In the genomic region with DNA sequence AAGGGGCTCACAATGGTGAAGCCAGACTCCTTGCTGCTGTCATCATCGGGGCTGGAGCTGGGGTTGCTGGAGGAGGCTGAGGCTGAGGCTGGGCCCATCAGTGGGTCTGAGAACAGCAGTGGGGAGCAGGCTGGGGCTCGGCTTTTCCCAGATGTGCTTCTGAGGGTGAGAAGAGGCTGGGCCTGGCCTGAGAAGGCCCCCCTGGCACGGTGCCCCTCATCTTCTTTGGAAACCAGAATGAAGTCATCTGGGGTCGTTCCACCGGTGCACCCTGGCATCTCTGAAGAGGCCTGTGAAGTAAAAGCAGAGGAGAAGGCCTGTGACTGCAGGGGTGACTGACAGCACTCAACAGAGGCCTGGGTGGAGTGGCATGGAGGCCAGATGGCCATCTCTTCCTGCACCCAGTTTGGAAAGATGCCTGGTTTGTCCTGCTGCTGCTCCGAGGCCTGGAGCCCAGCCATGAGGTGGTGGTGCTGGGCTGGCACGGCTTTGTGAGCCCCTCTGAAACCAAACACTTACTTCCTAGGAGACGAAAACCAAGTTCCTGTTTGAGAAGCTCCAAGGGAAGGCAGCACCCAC, we compare ENCODE assay signal across 8 mouse cellular contexts.
DNase-seq lines count a peak whose midpoint lies in the region; ATAC-seq and TF ChIP-seq lines count a peak whose summit lies in the region.
"Had no signal": no experiment of that assay in that cellular context is flagged by ENCODE, and none has a peak within 500 bp of the region (broad histone marks: within the 10 kb centered on the region; RNA-seq: fewer than 3 reads in every experiment).

No protein-coding gene starts in this region.

- no peak overlapping the region for H3K4me2 ChIP-seq in forebrain, embryonic 12.5 days
- H3K4me2 ChIP-seq in stomach, postnatal 0 days (replicated peaks; ENCODE audit: low read depth), result no peak overlapping the region
- H3K4me2 ChIP-seq: midbrain, embryonic 12.5 days had no signal

- 0 out of 2 replicates have a peak overlapping the region, but pooled peaks have one; percentile 3 for H3K27ac ChIP-seq in forebrain, embryonic 12.5 days
- no peak overlapping the region for H3K27ac ChIP-seq in stomach, postnatal 0 days (replicated peaks)
- H3K27ac ChIP-seq: midbrain, embryonic 12.5 days had no signal

- TF ChIP-seq CTCF in stomach, postnatal 0 days (IDR thresholded peaks at IDR 0.05; ENCODE audit: low read depth), result no peak

- peak; percentile 23 for DNase-seq in right cerebral cortex, adult 18-20 months
- DNase-seq in right cerebral cortex, postnatal 14 days, result no peak
- DNase-seq in heart, postnatal 4 days, result peak; percentile 44
- DNase-seq in stomach, postnatal 0 days (ENCODE audit: low spot score), result no peak
- DNase-seq in thymus, postnatal 4 days, result no peak
- DNase-seq in T-cell, adult 2 months (ENCODE audit: low spot score), result no peak

- H3K36me3 ChIP-seq in forebrain, embryonic 12.5 days (replicated peaks), result no peaks in the 10 kb centered on the region; the same call in 1 of the 2 replicates
- H3K36me3 ChIP-seq in stomach, postnatal 0 days (ENCODE audit: control insufficient read depth, insufficient read depth, low read length), result no peaks in the 10 kb centered on the region; the same call in 1 of the 2 replicates

- no peak for TF ChIP-seq EP300 in stomach, postnatal 0 days (optimal IDR thresholded peaks at IDR 0.05)

- no peak overlapping the region for H3K4me3 ChIP-seq in forebrain, embryonic 12.5 days (replicated peaks)
- no peak overlapping the region for H3K4me3 ChIP-seq in stomach, postnatal 0 days (ENCODE audit: low read depth, low read length)
- H3K4me3 ChIP-seq: midbrain, embryonic 12.5 days had no signal

- H3K27me3 ChIP-seq in forebrain, embryonic 12.5 days, result no peaks in the 10 kb centered on the region
- no peaks in the 10 kb centered on the region for H3K27me3 ChIP-seq in stomach, postnatal 0 days (ENCODE audit: control insufficient read depth, insufficient read depth, low read length)
- H3K27me3 ChIP-seq: midbrain, embryonic 12.5 days had no signal

- no peak for ATAC-seq in forebrain, embryonic 12.5 days (ENCODE audit: low FRiP score)
- ATAC-seq in stomach, postnatal 0 days (ENCODE audit: low FRiP score, low TSS enrichment), result peak; percentile 50

- no peaks in the 10 kb centered on the region for H3K9me3 ChIP-seq in forebrain, embryonic 12.5 days
- H3K9me3 ChIP-seq in stomach, postnatal 0 days (ENCODE audit: control insufficient read depth, low read length), result no peaks in the 10 kb centered on the region
- H3K9me3 ChIP-seq: midbrain, embryonic 12.5 days had no signal

- H3K4me1 ChIP-seq in forebrain, embryonic 12.5 days, result no peaks in the 10 kb centered on the region; the same call in 1 of the 2 replicates
- H3K4me1 ChIP-seq in stomach, postnatal 0 days (replicated peaks; ENCODE audit: control insufficient read depth, insufficient read depth), result peaks cover 4% of the 10 kb centered on the region; the same call in 1 of the 2 replicates

- 81% methylated on average over 8 of the region's 8 CpGs for WGBS in forebrain, embryonic 12.5 days
- WGBS in stomach, postnatal 0 days, result 68% methylated on average over 8 of the region's 8 CpGs

- no peak overlapping the region for H3K9ac ChIP-seq in forebrain, embryonic 12.5 days
- no peak overlapping the region for H3K9ac ChIP-seq in stomach, postnatal 0 days (ENCODE audit: low read length)
- H3K9ac ChIP-seq: midbrain, embryonic 12.5 days had no signal

Comparison
In these comparisons a context has a peak if more than half of its experiments do, and no peak if none do; other contexts are left out.
1. DNase-seq: peak in right cerebral cortex, adult 18-20 months (single experiment) and heart, postnatal 4 days (single experiment); none in right cerebral cortex, postnatal 14 days (single experiment), stomach, postnatal 0 days (single experiment), thymus, postnatal 4 days (single experiment) and T-cell, adult 2 months (single experiment).